Mouse (Mus musculus) mouse embryonic stem cell (cell line): ENCODE data around the gene Gng7.

Experiments
- in situ Hi-C, 2 experiments: fragments of 300-500 bp; cut with MboI; formaldehyde crosslinking; loops; 1 replicate in 1 of 2; 3 replicates in 1 of 2; pipeline ENCODE4 v1.14.3; 2019 to 2020; ENCODE audit warnings: low sequenced_read_pairs in 2 of 2, low pct_unique_long_range_greater_than_20kb in 1 of 2, mixed read lengths in 1 of 2; ENCODE audit not compliant: unreplicated experiment in 1 of 2

Gng7 gene

DNA sequence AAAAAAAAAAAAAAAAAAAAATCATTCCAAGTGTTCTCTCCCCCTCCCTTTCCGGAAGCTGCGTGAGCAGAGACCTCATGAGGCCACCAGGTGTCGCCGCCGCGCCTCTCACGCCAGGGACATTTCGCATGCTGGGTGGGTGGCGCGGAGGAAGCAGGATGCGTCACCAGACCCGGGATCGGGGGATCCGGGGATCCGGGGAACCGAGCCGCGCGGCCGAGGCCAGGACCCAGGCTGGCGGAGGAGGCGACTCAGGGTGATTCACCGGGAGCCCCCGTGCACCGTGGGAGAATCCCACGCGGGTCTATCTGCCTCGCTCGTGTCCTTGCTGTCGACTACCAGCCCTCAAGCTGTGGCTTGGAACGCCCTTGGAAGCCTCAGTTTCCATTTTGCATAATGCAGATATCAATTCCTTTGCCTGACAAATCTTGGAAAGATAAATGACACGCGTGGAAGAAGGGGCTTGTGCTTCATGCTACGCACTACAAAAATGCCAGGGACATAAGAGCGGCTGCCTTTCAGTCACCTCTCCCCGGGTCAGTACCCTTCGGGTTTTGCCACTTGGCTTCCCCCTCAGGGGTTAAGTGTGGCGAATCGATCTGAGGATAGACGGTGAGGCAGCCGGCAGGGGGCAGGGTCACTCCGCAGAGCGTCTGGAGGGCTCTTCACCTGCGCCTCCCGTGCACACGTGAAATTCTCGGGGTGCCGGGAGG lies 86.0 kb downstream of the Gng7 start:
- in situ Hi-C loops, result loop anchor here (5.0 kb wide), 3 partner anchors 34 to 64 kb away; no protein-coding TSS in a partner anchor

DNA sequence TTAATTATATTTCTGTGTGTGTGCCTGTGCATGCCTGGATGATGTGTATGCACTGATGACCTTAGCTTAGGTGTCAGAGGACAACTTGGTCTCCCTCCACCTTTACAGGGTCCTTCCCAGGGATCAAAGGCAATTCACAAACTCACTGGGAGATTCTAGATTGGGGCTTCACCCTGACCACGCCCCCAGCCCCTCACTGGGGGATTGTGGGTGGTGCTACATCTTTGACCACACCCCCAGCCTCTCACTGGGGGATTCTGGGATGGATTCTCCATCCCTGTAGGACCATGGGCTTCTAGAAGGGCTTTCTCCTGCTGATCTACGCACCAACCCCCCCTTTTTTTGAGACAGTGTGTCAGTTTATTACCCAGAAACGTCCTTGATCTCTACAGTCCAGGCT lies 89.3 kb downstream of the Gng7 start:
- in situ Hi-C loops, result loop anchor here (5.0 kb wide), 3 partner anchors 37 to 67 kb away; no protein-coding TSS in a partner anchor

DNA sequence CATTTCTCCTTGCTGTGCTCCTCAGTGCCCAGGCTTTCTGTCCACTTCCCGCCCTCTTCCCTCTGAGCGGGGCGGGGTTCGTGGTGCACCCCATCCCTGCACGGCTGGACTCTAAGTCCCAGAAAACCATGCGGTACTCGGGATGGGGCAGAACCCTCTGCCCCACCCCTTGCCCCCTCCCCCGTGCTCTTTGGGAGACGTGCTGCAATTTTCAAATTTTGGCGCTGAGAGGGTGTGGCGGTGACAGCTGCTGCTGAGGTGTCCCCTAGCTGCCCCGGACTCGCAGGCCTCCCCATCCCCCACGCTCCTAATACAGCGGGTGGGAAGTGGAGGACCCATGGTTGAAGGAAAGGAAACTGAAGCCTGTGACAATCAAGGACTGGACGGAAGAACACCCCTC lies 92.8 kb downstream of the Gng7 start:
- in situ Hi-C loops, result no loop called here

DNA sequence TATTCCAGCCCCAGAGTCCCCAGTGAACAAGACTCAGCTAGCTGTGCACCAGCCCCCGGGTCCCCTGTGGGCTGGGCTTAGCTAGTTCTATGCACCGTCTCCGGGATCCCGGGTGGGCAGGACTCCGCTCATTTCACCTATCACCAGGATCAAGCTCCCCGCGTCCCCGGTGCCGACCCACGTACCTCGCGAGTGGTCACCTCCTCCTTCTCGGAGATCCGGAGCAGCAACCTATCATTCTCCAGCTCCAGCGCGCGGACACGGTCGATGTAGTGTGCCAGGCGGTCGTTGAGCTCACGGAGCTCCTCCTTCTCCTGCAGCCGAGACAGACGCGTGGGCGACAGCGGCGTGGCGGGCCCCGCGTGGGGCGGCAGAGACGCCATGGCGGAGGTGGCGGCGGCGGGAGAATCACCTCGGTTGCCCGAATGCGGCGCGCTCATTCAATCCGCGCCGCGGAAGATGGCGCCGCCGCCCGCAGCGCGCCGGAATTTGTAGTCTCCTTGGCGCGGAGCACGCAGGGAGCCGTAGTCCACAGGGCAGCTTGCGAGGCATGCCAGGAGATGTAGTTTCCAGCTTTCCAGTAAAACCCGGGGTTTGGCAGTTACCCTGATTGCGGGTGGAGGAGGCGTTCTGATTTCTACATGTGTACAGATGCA lies 96.8 kb downstream of the Gng7 start, which contains the start of gene Lmnb2:
Gene Lmnb2, minus strand, starts transcription at position 467 of the 656 bp plus-strand sequence.
- in situ Hi-C loops, result no loop called here

DNA sequence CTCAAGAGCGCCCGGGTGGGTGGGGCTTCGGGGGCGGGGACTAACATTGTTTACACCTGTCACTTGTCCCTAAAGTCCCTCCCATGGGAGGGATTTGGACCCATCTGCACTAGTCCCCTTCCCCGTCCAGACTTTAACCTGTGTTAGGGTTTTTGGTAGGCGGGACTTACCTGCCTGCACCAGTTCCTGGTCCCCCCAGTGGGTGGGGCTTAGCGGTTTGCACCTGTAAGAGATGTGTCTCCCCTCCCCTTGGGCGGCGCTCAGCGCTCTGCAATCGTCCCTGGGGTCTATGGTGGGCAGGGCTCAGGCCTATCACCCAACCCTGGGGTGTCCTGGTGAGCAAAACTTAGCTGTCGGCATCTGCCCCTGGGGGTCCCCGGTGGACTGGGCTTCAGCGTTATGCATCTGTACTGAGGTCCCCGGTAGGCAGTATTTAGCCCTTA lies 97.4 kb downstream of the Gng7 start:
- in situ Hi-C loops, result no loop called here

DNA sequence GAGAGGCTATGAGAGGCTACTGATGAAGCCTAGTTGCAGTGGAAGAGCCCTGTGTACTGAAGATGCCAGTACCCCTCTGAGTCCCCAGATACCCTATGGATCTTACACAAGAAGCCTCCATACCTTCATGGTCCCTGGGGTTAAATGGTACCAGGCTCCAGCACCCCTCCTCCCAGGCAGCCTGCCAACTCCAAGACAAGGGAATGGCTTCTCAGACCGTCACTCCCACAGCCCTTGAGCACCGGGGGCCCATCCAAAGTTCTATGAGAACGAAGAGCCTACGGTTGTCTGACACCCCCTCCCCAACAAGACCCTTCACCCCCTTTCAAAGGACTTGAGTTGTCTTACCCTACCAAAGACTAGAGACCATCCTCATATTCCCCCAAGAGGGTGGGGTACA lies 99.0 kb downstream of the Gng7 start:
- in situ Hi-C loops, result no loop called here

DNA sequence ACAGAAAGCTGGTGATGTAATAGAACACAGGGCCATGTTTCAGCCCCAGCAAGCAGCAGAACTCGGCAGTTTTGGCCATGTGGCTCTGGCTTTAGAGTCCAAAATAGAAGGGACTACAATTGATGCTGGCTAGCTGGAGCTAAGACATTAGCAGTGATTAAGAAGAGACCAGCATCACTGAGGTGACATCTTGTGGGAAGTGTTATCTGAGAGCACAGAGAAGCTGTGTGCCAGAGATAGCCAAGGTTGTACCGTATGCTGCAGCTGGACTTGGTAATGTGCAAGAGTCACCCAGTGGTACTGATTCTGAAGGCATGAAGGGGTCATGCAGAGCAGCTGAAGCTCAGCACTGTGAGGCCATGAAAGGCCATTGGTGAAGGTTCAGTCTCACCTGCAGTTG lies 99.5 kb downstream of the Gng7 start:
- in situ Hi-C loops, result no loop called here

DNA sequence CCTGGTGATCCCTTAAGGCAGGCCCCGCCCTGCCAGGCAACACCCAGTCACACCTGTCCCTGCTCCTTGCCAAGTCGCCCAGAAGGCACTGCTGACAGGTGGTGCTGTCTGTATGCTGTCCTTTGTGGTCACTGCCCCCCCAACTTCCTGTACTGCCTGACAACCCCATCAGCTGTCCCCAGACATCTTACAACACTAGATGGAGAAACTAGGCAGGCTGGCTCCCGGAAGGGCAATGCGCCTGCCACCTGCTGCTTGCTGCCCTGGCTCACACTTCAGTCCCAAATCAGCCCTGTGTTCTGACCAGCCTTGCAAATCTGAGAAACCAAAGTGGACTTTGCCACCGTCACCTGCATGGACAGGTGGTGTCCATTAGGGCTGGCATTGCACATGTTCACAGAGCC lies 100.5 kb downstream of the Gng7 start:
- in situ Hi-C loops, result no loop called here

DNA sequence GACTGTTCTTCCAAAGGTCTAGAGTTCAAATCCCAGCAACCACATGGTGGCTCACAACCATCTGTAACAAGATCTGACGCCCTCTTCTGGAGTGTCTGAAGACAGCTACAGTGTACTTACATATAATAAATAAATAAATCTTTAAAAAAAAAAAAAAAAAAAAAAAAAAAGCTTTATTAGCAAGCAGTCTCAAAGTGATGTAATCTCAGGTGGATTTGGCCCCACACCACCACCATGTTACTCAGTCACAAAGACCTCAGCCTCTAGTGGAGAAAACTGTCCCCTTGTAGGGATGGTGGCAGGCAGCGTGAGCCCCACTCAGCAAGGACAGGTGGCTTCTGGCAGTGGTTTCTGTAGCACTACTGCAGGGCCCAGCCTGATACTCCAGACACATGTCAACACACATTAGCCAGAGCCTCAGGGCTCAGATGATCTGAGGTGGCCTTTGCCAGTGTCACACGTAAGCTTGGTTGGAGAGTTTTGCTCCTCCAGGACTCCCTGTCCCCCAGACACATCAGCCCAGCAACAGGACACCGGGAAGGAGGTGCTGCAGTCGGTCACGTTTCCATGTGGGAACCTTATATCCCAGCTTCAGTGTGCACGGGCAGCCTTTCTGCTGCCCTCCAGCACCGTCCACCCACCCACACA lies 101.3 kb downstream of the Gng7 start:
- in situ Hi-C loops, result no loop called here

DNA sequence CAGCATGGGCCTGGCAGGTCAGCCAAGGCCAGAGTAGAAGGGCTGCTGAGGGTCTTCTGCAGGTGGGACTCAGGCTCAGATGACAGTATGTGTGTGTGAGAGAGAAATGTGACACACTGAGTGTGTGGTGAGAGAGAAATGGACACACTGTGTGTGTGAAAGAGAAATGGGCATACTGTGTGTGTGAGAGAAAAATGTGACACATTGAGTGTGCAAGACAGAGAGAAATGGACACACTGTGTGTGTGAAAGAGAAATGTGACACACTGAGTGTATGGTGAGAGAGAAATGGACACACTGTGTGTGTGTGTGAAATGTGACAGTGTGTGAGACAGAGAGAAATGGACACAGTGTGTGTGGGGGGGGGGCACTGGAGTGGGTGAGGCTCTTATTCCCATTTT lies 102.9 kb downstream of the Gng7 start:
- in situ Hi-C loops, result no loop called here

DNA sequence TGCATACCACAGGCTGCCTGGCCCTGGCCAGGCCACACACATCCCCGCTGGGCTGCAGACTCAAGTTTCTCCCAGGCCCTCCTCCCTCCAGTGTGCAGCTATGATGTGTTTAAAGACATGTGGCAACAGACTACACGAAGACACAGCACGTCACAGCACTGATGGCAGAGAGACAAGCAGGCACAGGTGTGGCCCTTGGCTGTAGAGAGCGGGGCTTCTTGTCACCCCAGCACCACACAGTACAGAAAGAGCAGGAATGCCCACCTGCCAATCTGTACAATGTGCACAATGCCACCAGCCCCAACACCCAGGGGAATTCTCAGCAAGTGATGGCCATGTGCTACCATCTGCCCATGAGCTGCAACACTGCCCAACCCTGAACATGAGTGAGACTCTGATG lies 103.4 kb downstream of the Gng7 start:
- in situ Hi-C loops, result no loop called here

DNA sequence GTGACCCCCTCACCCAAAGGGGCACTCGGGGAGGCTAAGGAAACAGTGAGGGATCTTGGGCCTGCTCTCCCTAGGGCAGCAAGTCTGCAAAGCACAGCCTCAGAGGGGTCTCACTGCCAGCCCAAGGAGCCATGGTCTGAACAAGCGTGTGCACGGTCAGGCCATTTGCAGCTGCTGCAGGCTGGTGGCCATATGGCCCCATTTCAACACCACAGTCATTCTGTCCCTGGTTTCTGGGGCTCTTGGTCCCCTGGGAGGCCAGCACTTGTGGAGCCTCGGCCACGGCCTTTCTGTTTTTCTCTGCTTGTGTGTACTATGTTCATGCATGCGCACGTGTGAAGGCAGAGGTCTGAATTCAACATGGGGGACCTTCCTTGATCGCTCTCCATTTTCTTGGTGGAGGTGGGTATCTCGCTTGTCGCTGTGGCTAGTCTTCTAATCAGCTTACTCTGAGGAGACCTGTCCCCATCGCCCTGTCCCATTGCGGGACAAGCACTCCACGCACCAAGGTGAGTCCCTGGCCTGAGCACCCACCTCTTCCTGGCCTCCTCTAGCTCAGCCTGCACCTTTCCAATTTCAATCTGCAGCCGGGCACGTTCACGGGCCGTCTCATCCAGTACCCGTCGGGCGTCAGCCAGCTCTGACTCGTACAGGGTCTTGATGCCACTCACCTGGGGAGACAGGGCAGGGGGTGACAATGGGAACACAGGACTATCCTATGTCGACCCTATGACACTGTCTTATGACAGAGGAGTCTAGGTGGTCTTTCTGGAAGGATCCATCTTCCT lies 105.2 kb downstream of the Gng7 start:
- in situ Hi-C loops, result no loop called here

DNA sequence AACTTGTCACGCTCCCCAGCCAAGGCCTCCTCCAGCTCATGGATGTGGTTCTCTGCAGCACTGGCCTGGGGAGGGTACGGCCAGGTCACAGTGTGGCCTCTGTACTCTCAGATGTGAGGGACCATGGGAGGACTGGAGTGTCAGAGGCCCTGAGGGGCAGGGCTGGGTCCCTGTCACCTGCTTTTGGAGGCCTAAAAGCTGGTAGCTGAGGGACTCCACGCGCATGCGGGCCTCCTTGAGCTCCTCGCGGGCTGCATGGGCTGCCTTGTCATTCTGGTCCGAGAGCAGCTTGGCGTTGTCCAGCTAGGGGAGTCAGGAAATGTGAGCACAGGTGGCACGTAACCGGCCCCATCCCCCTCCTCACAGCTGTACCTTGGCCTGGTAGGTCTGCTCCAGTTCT lies 110.0 kb downstream of the Gng7 start:
- in situ Hi-C loops, result no loop called here

DNA sequence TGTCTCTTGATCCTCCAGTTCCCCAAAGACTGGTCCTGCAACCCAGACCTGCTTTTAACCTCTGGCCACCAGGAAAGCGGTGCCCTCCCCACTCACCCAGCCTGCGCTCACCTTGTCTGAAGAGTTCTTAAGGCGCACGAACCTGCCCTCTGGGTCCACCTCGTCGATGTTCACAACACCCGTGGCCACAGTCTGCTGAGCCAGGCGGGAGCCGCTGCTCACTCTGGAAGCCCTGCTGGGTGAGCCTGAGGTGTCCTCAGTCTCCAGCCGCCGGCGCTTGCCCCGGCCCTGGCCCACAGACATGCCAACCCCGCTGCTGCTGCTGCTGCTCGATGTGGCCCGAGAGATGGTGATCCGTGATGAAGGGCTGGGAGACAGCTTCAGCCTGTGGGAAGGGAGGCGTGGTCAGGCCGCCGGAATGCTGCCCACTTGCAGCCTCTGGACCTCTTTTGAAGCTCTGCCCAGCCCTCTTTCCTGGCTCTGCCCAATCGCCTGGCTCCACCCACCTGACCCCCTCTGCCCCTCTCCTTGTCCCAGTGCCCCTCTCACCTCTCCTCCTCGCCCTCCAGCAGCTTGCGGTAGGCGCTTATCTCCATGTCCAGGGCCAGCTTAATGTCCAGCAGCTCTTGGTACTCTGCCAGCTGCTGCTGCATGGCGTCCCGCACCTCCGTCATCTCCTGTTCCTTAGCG lies 110.6 kb downstream of the Gng7 start:
- in situ Hi-C loops, result no loop called here

DNA sequence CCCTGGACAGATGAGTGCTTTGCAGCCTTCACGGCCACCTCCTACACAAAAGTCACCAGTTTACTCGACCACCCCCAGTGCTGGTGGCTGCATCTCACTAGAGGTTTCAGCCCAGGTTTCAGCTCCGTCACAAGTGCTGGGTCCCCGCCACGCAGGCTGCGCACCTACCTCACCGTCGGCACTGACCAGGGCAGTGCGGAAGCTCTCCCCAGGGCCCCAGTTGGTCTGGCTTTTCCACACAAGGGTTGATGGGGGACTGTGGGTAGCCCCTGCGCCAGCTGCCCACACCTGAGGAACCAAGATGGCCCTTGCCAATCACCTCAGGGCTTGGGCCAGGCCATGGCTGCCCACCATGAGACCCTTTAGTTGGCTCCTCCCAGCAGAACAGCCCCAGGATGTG lies 111.5 kb downstream of the Gng7 start:
- in situ Hi-C loops, result no loop called here

DNA sequence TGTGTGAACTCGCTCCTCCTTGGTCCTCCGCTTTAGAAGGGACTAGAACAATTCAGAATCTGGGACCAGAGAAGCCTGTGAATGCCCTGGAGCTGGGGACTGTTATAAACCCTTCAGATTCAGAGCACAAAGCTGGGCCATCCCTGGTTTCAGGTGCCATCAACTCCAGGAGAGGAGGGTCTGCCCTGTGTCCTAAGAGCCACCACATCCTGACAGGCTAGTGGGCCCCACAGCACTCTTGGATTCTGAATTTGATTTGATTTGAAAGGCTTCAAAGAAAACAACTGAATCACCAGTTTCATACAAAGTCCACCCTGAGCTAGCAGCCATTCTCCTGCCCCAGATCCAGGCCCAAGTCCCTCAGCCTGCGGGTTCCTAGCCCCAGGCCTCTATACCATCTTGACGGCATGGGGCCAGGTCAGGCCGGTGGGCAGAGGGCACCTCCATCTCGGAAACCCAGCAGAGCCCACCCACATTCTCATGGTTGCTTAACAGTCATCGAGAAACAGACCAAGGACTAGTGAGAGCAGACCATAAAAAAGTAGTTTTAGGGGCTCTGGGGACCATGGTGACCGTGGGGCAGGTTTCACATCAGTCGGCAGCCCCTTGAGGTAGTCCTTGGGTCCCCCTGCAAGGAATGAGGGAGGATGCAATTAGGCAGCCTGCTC lies 112.3 kb downstream of the Gng7 start:
- in situ Hi-C loops, result no loop called here

DNA sequence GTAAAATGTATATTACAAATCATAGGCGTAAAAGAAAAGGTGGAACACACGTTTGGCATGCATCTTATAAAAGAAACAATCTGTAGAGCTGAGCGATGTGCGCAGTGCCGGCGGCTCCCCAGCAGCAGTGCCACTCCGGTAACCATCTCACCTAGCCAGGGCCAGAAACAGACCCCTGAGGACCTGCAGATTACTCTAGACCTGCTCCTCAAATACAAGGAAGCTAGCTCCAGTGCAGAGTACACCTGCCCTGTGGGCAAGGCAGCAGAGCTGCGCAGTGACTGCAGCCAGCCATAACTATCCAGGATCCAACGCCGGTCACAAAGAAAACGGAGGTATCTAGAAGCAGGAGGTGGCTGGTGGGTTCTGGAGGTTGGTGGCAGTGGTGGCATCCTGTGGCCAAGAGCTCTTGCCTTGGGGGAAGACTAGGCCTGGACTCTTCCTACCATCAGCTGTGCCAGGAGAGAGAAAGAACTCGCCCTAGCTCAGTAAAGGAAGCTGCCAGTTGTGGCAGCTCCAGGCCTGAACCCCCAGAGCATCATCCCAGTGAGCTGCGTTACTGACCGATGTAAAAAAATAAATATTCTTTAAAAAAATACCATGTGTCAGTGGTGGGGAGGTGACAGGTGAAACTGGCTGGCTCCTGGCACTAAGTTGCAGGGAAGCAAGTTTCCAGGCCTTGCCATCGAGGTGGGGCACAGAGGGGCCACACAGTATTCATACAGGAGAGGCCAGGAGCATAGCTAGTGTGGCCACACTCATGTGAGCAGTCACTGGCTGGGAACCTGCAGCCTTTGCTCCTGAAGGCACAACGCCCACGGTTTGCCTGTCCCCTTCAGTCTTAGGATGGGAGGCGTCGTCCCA lies 113.1 kb downstream of the Gng7 start:
- in situ Hi-C loops, result no loop called here
